Mouse (Mus musculus): ENCODE data around the gene Lrrc25. TPM values are rescaled to one million over a fixed set of nuclear protein-coding genes. Genes with fewer than 3 reads are reported as not detected.

The Lrrc25 gene
- polyA plus RNA-seq, 1 experiment = 3.5 TPM

- TF ChIP-seq POLR2A (IDR thresholded peaks at IDR 0.05; ENCODE audit: low read depth, low read length) = no peak
- no peak for TF ChIP-seq CTCF (conservative IDR thresholded peaks at IDR 0.05; ENCODE audit: insufficient read depth, insufficient read length, low read depth, low read length)
- peak; percentile 76 for DNase-seq
- no peaks in the 10 kb centered on the region for H3K36me3 ChIP-seq (ENCODE audit: control insufficient read depth, insufficient read depth, low read length)
- 49% methylated on average over 8 of the region's 8 CpGs for WGBS
- H3K27me3 ChIP-seq (replicated peaks; ENCODE audit: control insufficient read depth, insufficient read depth, low read length) = no peaks in the 10 kb centered on the region
- no peak overlapping the region for H3K4me3 ChIP-seq (ENCODE audit: insufficient read depth, low read depth, low read length)
- H3K27ac ChIP-seq (ENCODE audit: insufficient read depth, low read depth, low read length) = peak overlapping the region; percentile 1; the same call in 1 of the 2 replicates
- peaks cover 53% of the 10 kb centered on the region for H3K4me1 ChIP-seq (ENCODE audit: control insufficient read depth, insufficient read depth, low read length)
Observed at GRCm38 (mm10) chr8:70636838-70637237, 20.9 kb downstream of the Lrrc25 start.

- TF ChIP-seq CTCF (conservative IDR thresholded peaks at IDR 0.05; ENCODE audit: insufficient read depth, insufficient read length, low read depth, low read length) = no peak
- no peak for TF ChIP-seq POLR2A (IDR thresholded peaks at IDR 0.05; ENCODE audit: low read depth, low read length)
- 61% methylated on average over 9 of the region's 9 CpGs for WGBS
- H3K4me1 ChIP-seq (ENCODE audit: control insufficient read depth, insufficient read depth, low read length) = peaks cover 42% of the 10 kb centered on the region
- H3K27ac ChIP-seq (ENCODE audit: insufficient read depth, low read depth, low read length) = 0 out of 2 replicates have a peak overlapping the region, but pooled peaks have one; percentile 12
- H3K27me3 ChIP-seq (replicated peaks; ENCODE audit: control insufficient read depth, insufficient read depth, low read length) = no peaks in the 10 kb centered on the region
- no peak overlapping the region for H3K4me3 ChIP-seq (ENCODE audit: insufficient read depth, low read depth, low read length)
- DNase-seq = no peak
- H3K36me3 ChIP-seq (ENCODE audit: control insufficient read depth, insufficient read depth, low read length) = no peaks in the 10 kb centered on the region
Observed at GRCm38 (mm10) chr8:70638752-70639151, 22.8 kb downstream of the Lrrc25 start.

DNA sequence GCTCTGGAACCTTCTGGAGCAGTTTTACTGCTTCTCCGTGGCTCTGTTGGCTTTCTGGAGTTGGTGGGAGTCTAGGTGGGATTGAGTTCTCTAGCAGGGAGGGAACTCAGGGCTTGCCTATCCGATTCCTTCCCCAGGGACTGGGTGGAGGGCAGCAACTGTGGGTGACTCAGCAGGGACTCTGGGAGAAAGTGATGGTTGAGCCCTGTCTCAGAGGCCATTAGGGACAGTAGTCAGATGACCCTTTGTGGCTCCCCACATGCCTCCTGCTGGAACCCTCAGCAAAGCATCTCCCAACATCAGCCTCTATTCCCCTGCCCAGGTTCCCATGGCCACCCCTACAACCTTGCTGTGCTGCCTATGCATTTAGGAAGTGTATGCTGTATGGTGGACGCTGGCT, 27.1 kb downstream of the Lrrc25 start:
- 87% methylated on average over 3 of the region's 3 CpGs for WGBS
- Histone ChIP-seq H3K4me1 (ENCODE audit: control insufficient read depth, insufficient read depth, low read length) (peaks cover 29% of the 10 kb centered on the region), H3K36me3 (ENCODE audit: control insufficient read depth, insufficient read depth, low read length) (no peaks in the 10 kb centered on the region), H3K4me3 (ENCODE audit: insufficient read depth, low read depth, low read length) (no peak overlapping the region), H3K27me3 (replicated peaks; ENCODE audit: control insufficient read depth, insufficient read depth, low read length) (no peaks in the 10 kb centered on the region), H3K27ac (ENCODE audit: insufficient read depth, low read depth, low read length) (no peak overlapping the region)
- DNase-seq = no peak
- TF ChIP-seq CTCF (conservative IDR thresholded peaks at IDR 0.05; ENCODE audit: insufficient read depth, insufficient read length, low read depth, low read length) (no peak), POLR2A (IDR thresholded peaks at IDR 0.05; ENCODE audit: low read depth, low read length) (no peak)

GRCm38 (mm10) chr8:70644065-70644464, 28.1 kb downstream of the Lrrc25 start:
- H3K36me3 ChIP-seq (ENCODE audit: control insufficient read depth, insufficient read depth, low read length) = no peaks in the 10 kb centered on the region
- peaks cover 37% of the 10 kb centered on the region for H3K4me1 ChIP-seq (ENCODE audit: control insufficient read depth, insufficient read depth, low read length)
- peak; percentile 46 for TF ChIP-seq CTCF (conservative IDR thresholded peaks at IDR 0.05; ENCODE audit: insufficient read depth, insufficient read length, low read depth, low read length)
- no peak for TF ChIP-seq POLR2A (IDR thresholded peaks at IDR 0.05; ENCODE audit: low read depth, low read length)
- no peak overlapping the region for H3K27ac ChIP-seq (ENCODE audit: insufficient read depth, low read depth, low read length)
- WGBS = 93% methylated on average over 2 of the region's 2 CpGs
- peak; percentile 54 for DNase-seq
- H3K27me3 ChIP-seq (replicated peaks; ENCODE audit: control insufficient read depth, insufficient read depth, low read length) = no peaks in the 10 kb centered on the region
- H3K4me3 ChIP-seq (ENCODE audit: insufficient read depth, low read depth, low read length) = no peak overlapping the region

GRCm38 (mm10) chr8:70645501-70646224, 29.7 kb downstream of the Lrrc25 start:
- 16% methylated on average over 17 of the region's 17 CpGs for WGBS
- peak; percentile 87 for DNase-seq
- TF ChIP-seq CTCF (conservative IDR thresholded peaks at IDR 0.05; ENCODE audit: insufficient read depth, insufficient read length, low read depth, low read length) (no peak), POLR2A (IDR thresholded peaks at IDR 0.05; ENCODE audit: low read depth, low read length) (peak; percentile 5)
- Histone ChIP-seq H3K27ac (ENCODE audit: insufficient read depth, low read depth, low read length) (peak overlapping the region; percentile 10; the same call in 1 of the 2 replicates), H3K27me3 (replicated peaks; ENCODE audit: control insufficient read depth, insufficient read depth, low read length) (no peaks in the 10 kb centered on the region), H3K36me3 (ENCODE audit: control insufficient read depth, insufficient read depth, low read length) (no peaks in the 10 kb centered on the region; the same call in 1 of the 2 replicates), H3K4me1 (ENCODE audit: control insufficient read depth, insufficient read depth, low read length) (peaks cover 45% of the 10 kb centered on the region), H3K4me3 (ENCODE audit: insufficient read depth, low read depth, low read length) (no peak overlapping the region)

DNA sequence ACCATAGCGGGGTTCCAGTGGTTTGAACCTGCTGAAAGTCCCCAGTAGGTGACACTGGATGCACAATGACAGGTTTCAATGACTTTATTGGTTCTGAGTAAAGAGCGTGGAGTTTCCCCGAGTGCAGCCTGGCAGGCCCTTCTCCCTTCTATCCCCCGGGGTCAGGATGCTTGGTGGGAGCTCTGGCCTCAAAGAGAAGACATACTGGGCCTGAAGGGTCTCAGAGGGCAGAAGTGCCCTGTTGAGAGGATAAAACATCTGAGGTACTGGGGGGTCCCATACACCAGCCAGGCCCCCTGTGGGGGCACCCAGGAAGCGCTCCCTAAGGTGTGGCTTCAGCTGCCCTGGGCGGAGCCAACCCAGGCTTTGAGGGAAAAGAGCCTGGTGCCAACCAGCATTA, 30.4 kb downstream of the Lrrc25 start:
- peaks cover 2% of the 10 kb centered on the region; the same call in 1 of the 2 replicates for H3K36me3 ChIP-seq (ENCODE audit: control insufficient read depth, insufficient read depth, low read length)
- no peak overlapping the region for H3K4me3 ChIP-seq (ENCODE audit: insufficient read depth, low read depth, low read length)
- no peak for TF ChIP-seq CTCF (conservative IDR thresholded peaks at IDR 0.05; ENCODE audit: insufficient read depth, insufficient read length, low read depth, low read length)
- TF ChIP-seq POLR2A (IDR thresholded peaks at IDR 0.05; ENCODE audit: low read depth, low read length) = no peak
- no peaks in the 10 kb centered on the region for H3K27me3 ChIP-seq (replicated peaks; ENCODE audit: control insufficient read depth, insufficient read depth, low read length)
- peak; percentile 39 for DNase-seq
- H3K4me1 ChIP-seq (ENCODE audit: control insufficient read depth, insufficient read depth, low read length) = peaks cover 45% of the 10 kb centered on the region
- WGBS = 55% methylated on average over 6 of the region's 6 CpGs
- peak overlapping the region; percentile 10; the same call in 1 of the 2 replicates for H3K27ac ChIP-seq (ENCODE audit: insufficient read depth, low read depth, low read length)

- Histone ChIP-seq H3K27ac (ENCODE audit: insufficient read depth, low read depth, low read length) (no peak overlapping the region), H3K36me3 (ENCODE audit: control insufficient read depth, insufficient read depth, low read length) (peaks cover 3% of the 10 kb centered on the region), H3K27me3 (replicated peaks; ENCODE audit: control insufficient read depth, insufficient read depth, low read length) (no peaks in the 10 kb centered on the region), H3K4me3 (ENCODE audit: insufficient read depth, low read depth, low read length) (no peak overlapping the region), H3K4me1 (ENCODE audit: control insufficient read depth, insufficient read depth, low read length) (peaks cover 45% of the 10 kb centered on the region)
- DNase-seq = peak; percentile 46
- TF ChIP-seq POLR2A (IDR thresholded peaks at IDR 0.05; ENCODE audit: low read depth, low read length) (no peak), CTCF (conservative IDR thresholded peaks at IDR 0.05; ENCODE audit: insufficient read depth, insufficient read length, low read depth, low read length) (no peak)
Observed at GRCm38 (mm10) chr8:70646775-70647174, 30.8 kb downstream of the Lrrc25 start.
